Mouse (Mus musculus) lung, embryonic 16.5 days (tissue): ENCODE measurements around the gene Twsg1. TPM values are rescaled to one million over a fixed set of nuclear protein-coding genes. Genes with fewer than 3 reads are reported as not detected.
"Not testable (repeated sequence)": the region's sequence is repeated elsewhere in the genome, so short reads cannot be mapped to it uniquely, and the experiment has no call there.

Source experiments
- ATAC-seq: fragments of 200-750 bp; cut with Nextera tagmentation; 2 replicates; pipeline ENCODE4 v1.8.0; 2017; ENCODE audit warnings: low read depth, mild to moderate bottlenecking, moderate library complexity
- H3K27ac ChIP-seq: fragments of 300-500 bp; sonication (generic); 2 replicates; pipeline ENCODE4 v1.5.1; 2014; ENCODE audit warnings: mild to moderate bottlenecking, control low read depth, low read length
- H3K27me3 ChIP-seq: fragments of 300-500 bp; sonication (generic); 2 replicates; pipeline ENCODE4 v1.6.1; 2014; ENCODE audit warnings: low read depth, low read length, mixed read lengths; ENCODE audit not compliant: control insufficient read depth, insufficient read depth
- H3K36me3 ChIP-seq: fragments of 300-500 bp; sonication (generic); 2 replicates; pipeline ENCODE4 v1.6.1; 2014; ENCODE audit warnings: low read length; ENCODE audit not compliant: control insufficient read depth, insufficient read depth
- H3K4me1 ChIP-seq: fragments of 300-500 bp; sonication (generic); replicated peaks from 2 replicates; pipeline ENCODE4 v1.6.1; 2014; ENCODE audit warnings: low read length, mixed read lengths; ENCODE audit not compliant: control insufficient read depth, insufficient read depth
- H3K4me2 ChIP-seq: fragments of 300-500 bp; sonication (generic); 2 replicates; pipeline ENCODE4 v1.6.1; 2014; ENCODE audit warnings: low read depth, low read length, control low read depth
- H3K4me3 ChIP-seq: fragments of 300-500 bp; sonication (generic); 2 replicates; pipeline ENCODE4 v1.5.1; 2014; ENCODE audit warnings: mild to moderate bottlenecking, low read length, control low read depth
- H3K9ac ChIP-seq: fragments of 300-500 bp; sonication (generic); 2 replicates; pipeline ENCODE4 v1.6.1; 2014; ENCODE audit warnings: low read length, control low read depth
- H3K9me3 ChIP-seq: fragments of 300-500 bp; sonication (generic); 2 replicates; pipeline ENCODE4 v1.6.1; 2016; ENCODE audit warnings: low read length; ENCODE audit not compliant: control insufficient read depth
- WGBS: fragments of 180-500 bp; shearing (Covaris S2); extraction: QIAGEN DNeasy Blood & Tissue Kit; methylation state at CpG from one replicate; pipeline ENCODE4 v1.1.7; 2014; 5-methylcytosine and 5-hydroxymethylcytosine counted together
- polyA plus RNA-seq: library from polyadenylated mRNA; unstranded; fragments of >200 nt; fragmentation: Nextera tagmentation; extraction: Ambion mirVana; gene quantifications from 2 replicates; pipeline ENCODE4 v1.2.1, GENCODE M21; 2015

The Twsg1 gene
- polyA plus RNA-seq: 126 and 129 TPM in 2 replicates

DNA sequence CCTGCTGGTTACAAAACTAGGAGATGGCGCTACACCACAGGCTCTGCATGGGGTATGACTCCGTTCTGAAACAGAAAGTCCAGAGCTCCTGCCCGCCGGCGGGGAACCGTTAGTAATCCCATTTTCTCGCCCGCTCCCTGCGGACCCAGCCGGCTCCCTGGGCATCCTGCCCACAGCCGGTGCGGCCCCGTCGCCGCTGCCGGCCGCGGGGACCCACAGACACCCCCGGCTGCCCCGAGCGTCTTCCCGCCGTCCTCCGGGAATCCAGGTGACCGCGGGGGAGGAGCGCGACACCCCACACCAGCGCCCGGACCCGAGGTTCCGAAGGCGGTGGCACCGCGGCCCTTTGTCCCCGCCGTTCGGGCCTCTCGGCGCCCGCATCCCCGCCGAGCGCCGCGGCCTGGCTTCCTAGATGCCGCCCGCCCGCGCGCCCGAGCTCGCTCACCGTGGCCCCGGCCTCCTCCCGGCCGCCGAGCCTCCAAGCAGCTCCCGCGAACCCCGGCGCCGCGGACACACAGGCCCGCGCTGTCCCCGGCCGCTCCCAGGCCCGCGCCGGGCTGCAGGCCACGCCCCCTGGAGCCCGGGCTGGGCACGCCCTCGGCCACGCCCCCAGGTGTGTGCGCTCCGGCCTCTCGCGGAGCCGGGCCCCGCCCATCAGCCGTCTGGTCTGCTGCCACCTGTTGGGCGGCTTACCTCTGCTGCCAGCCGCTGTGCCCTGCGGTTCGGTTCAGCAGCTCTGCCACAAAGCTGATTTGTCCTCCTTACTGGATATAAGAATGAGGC lies at the start of gene Twsg1:
Gene Twsg1 (minus strand): TSS at position 605 of the 783 bp plus-strand sequence.
- under 1% methylated on average over 70 of the region's 87 CpGs for WGBS
- peak; percentile 98 for ATAC-seq
- no peaks in the 10 kb centered on the region for H3K27me3 ChIP-seq

GRCm38 (mm10) chr17:65988151-65988820 lies 37.3 kb upstream of the Twsg1 start:
- Histone ChIP-seq H3K4me1 (no peaks in the 10 kb centered on the region), H3K36me3 (no peaks in the 10 kb centered on the region), H3K27me3 (no peaks in the 10 kb centered on the region), H3K27ac (no peak overlapping the region), H3K9me3 (no peaks in the 10 kb centered on the region), H3K4me2 (no peak overlapping the region), H3K9ac (no peak overlapping the region), H3K4me3 (no peak overlapping the region)
- no peak for ATAC-seq
- WGBS: 91% methylated on average over 3 of the region's 3 CpGs

More for the DNA sequence above, at the start of gene Twsg1:
- no peaks in the 10 kb centered on the region for H3K9me3 ChIP-seq
- peaks cover 10% of the 10 kb centered on the region for H3K36me3 ChIP-seq
- H3K9ac ChIP-seq: peak within 1 kb of the TSS; percentile 94
- peak within 1 kb of the TSS; percentile 90 for H3K4me3 ChIP-seq
- H3K27ac ChIP-seq: peak within 1 kb of the TSS; percentile 91
- H3K4me1 ChIP-seq: peaks cover 9% of the 10 kb centered on the region
- H3K4me2 ChIP-seq: peak within 1 kb of the TSS; percentile 74

GRCm38 (mm10) chr17:65976720-65977119 lies 25.7 kb upstream of the Twsg1 start:
- H3K4me2 ChIP-seq, H3K27me3 ChIP-seq, ATAC-seq, H3K4me3 ChIP-seq, H3K27ac ChIP-seq, H3K9ac ChIP-seq, H3K4me1 ChIP-seq, H3K36me3 ChIP-seq, H3K9me3 ChIP-seq: not testable (repeated sequence)

DNA sequence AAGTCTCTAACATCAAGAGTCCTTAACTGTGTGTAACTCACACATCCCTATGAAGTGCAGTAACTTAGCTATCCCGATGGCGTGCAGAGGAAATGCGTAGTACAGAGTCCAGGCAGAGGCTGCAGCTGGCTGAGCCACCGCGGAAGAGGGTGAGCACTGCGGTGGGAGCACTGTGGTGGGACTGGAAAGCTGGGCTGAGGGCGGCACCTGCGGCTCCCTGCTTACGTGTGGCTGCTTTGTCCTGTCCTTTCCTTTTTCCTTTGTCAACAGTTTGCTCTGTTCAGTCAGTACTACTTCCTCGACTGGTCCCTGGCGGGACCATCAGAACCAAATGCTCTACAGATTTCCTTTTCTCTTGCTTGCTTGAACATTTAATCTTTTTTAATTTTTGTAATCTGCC lies 16.7 kb upstream of the Twsg1 start:
- WGBS: 57% methylated on average over 11 of the region's 11 CpGs
- ATAC-seq: no peak
- no peak overlapping the region for H3K4me3 ChIP-seq
- no peaks in the 10 kb centered on the region for H3K27me3 ChIP-seq
- no peak overlapping the region for H3K27ac ChIP-seq
- no peaks in the 10 kb centered on the region for H3K36me3 ChIP-seq
- no peaks in the 10 kb centered on the region for H3K9me3 ChIP-seq
- no peaks in the 10 kb centered on the region for H3K4me1 ChIP-seq
- no peak overlapping the region for H3K9ac ChIP-seq
- no peak overlapping the region for H3K4me2 ChIP-seq

GRCm38 (mm10) chr17:65962263-65962662 lies 11.2 kb upstream of the Twsg1 start:
- no peaks in the 10 kb centered on the region for H3K27me3 ChIP-seq
- no peaks in the 10 kb centered on the region; the same call in 1 of the 2 replicates for H3K4me1 ChIP-seq
- no peaks in the 10 kb centered on the region for H3K9me3 ChIP-seq
- H3K36me3 ChIP-seq: no peaks in the 10 kb centered on the region
- H3K4me2 ChIP-seq: no peak overlapping the region
- no peak overlapping the region for H3K27ac ChIP-seq
- ATAC-seq: no peak
- H3K4me3 ChIP-seq: no peak overlapping the region
- no peak overlapping the region for H3K9ac ChIP-seq
- WGBS: 92% methylated on average over 2 of the region's 2 CpGs

DNA sequence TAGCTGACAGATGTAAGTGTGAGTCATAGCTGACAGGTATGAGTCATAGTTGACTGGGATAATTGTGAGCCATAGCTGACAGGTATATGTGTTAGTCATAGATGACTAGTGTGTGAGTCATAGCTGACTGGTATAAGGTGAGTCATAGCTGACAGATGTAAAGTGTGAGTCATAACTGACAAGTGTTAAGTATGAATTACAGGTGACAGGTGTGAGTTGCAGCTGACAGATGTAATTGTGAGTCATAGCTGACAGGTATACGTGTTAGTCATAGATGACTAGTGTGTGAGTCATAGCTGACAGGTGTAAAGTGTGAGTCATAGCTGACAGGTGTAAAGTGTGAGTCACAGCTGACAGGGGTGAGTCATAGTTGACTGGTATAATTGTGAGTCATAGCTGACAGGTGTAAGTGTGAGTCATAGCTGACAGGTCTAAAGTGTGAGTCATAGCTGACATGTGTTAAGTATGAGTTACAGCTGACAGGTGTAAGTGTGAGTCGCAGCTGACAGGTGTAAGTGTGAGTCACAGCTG lies 10.6 kb upstream of the Twsg1 start:
- Histone ChIP-seq H3K9ac (no peak overlapping the region), H3K9me3 (no peaks in the 10 kb centered on the region), H3K27ac (no peak overlapping the region), H3K4me1 (peaks cover 1% of the 10 kb centered on the region; the same call in 1 of the 2 replicates), H3K4me3 (no peak overlapping the region), H3K36me3 (no peaks in the 10 kb centered on the region), H3K27me3 (no peaks in the 10 kb centered on the region), H3K4me2 (no peak overlapping the region)
- ATAC-seq: no peak
- 67% methylated on average over 2 of the region's 2 CpGs for WGBS

GRCm38 (mm10) chr17:65959011-65959410 lies 8.0 kb upstream of the Twsg1 start:
- no peak for ATAC-seq
- Histone ChIP-seq H3K36me3 (no peaks in the 10 kb centered on the region), H3K9me3 (no peaks in the 10 kb centered on the region), H3K4me2 (no peak overlapping the region), H3K27ac (no peak overlapping the region), H3K4me1 (peaks cover 3% of the 10 kb centered on the region; the same call in 1 of the 2 replicates), H3K4me3 (no peak overlapping the region), H3K27me3 (no peaks in the 10 kb centered on the region), H3K9ac (no peak overlapping the region)
- WGBS: 57% methylated on average over 3 of the region's 3 CpGs

DNA sequence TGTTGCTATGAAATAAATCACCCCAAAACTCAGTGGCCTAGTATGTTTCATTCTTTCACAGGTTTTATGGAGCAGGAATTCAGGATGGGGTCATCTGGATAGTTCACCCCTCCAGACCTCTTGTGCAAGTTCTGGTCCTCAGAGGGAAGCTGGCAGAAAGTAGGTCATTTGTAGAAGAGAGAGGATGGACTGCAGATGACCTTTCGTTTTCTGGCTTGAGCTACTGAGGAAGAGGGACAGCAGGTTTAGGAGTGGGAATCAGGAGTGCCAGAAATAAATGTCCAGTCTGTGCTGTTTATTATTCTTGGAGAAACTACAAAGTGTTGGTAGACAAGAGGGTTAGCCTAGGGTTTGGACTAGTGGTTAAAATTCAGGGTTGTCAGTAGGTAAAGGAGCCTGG lies 7.3 kb upstream of the Twsg1 start:
- Histone ChIP-seq H3K27ac (no peak overlapping the region), H3K27me3 (no peaks in the 10 kb centered on the region), H3K4me1 (peaks cover 3% of the 10 kb centered on the region; the same call in 1 of the 2 replicates), H3K36me3 (no peaks in the 10 kb centered on the region), H3K9ac (no peak overlapping the region), H3K4me3 (no peak overlapping the region), H3K9me3 (no peaks in the 10 kb centered on the region), H3K4me2 (no peak overlapping the region)
- no peak for ATAC-seq
- 48% methylated on average over 1 of the region's 1 CpGs for WGBS

DNA sequence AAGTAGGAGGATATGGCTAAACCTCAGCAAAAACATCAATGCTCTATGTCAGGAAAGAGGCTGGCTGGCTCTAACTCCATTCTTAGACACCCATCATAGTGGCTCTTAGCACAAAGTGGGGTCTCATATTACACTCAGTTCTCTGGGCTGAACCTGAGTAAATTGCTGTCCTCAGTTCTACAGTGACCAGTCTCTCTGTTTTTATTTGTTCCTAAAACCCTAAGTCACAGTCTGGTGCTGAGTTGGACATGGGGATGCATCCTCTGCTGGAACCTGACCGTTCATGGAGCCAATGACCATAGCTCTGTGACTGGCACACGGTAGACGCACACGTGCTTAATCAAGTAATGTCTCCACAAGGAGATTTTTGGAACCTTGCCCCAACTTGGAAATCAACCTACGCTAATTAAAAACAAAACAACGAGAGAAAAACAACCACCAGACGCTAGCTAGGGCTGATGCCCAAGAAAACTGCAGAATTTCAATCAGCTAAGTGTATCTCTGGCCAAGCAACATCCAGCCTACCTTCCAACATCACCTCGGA lies 6.8 kb upstream of the Twsg1 start:
- H3K4me3 ChIP-seq: no peak overlapping the region
- no peaks in the 10 kb centered on the region for H3K9me3 ChIP-seq
- H3K4me2 ChIP-seq: no peak overlapping the region
- WGBS: 76% methylated on average over 8 of the region's 8 CpGs
- no peaks in the 10 kb centered on the region for H3K27me3 ChIP-seq
- peaks cover 3% of the 10 kb centered on the region; the same call in 1 of the 2 replicates for H3K4me1 ChIP-seq
- peak; percentile 41 for ATAC-seq
- H3K9ac ChIP-seq: no peak overlapping the region
- peak overlapping the region; percentile 66 for H3K27ac ChIP-seq
- H3K36me3 ChIP-seq: no peaks in the 10 kb centered on the region
